Mouse (Mus musculus) forebrain, embryonic 13.5 days (tissue): Measurements from ENCODE around the gene Clcnka. TPM values are rescaled to one million over a fixed set of nuclear protein-coding genes. Genes with fewer than 3 reads are reported as not detected.

Experiments used
- ATAC-seq: fragments of 200-750 bp; cut with Nextera tagmentation; 2 replicates; pipeline ENCODE4 v1.8.0; 2017
- H3K27ac ChIP-seq: fragments of 300-500 bp; sonication (generic); 2 replicates; pipeline ENCODE4 v1.5.1; 2015; ENCODE audit warnings: inconsistent platforms, mild to moderate bottlenecking, moderate library complexity
- H3K27me3 ChIP-seq: fragments of 300-500 bp; sonication (generic); 2 replicates; pipeline ENCODE4 v1.6.1; 2015; ENCODE audit warnings: mild to moderate bottlenecking, inconsistent platforms
- H3K36me3 ChIP-seq: fragments of 300-500 bp; sonication (generic); 2 replicates; pipeline ENCODE4 v1.6.1; 2015; ENCODE audit warnings: mild to moderate bottlenecking, inconsistent platforms; ENCODE audit not compliant: poor library complexity, severe bottlenecking
- H3K4me1 ChIP-seq: fragments of 300-500 bp; sonication (generic); 2 replicates; pipeline ENCODE4 v1.6.1; 2015; ENCODE audit warnings: inconsistent platforms
- H3K4me2 ChIP-seq: fragments of 300-500 bp; sonication (generic); 2 replicates; pipeline ENCODE4 v1.6.1; 2015; ENCODE audit warnings: inconsistent platforms, mild to moderate bottlenecking, moderate library complexity
- H3K4me3 ChIP-seq: fragments of 300-500 bp; sonication (generic); 2 replicates; pipeline ENCODE4 v1.5.1; 2015; ENCODE audit warnings: mild to moderate bottlenecking, inconsistent platforms
- H3K9ac ChIP-seq: fragments of 300-500 bp; sonication (generic); 2 replicates; pipeline ENCODE4 v1.6.1; 2015; ENCODE audit warnings: mild to moderate bottlenecking, inconsistent platforms
- H3K9me3 ChIP-seq: fragments of 300-500 bp; sonication (generic); replicated peaks from 2 replicates; pipeline ENCODE4 v1.6.1; 2016; ENCODE audit warnings: inconsistent platforms
- WGBS: fragments of 180-500 bp; shearing (Covaris S2); methylation state at CpG from one replicate; pipeline ENCODE4 v1.1.7; 2015; 5-methylcytosine and 5-hydroxymethylcytosine counted together
- polyA plus RNA-seq: library from polyadenylated mRNA; unstranded; fragments of >200 nt; fragmentation: Nextera tagmentation; extraction: Ambion mirVana; gene quantifications from 2 replicates; pipeline ENCODE4 v1.2.1, GENCODE M21; 2015

Gene Clcnka
- polyA plus RNA-seq, 1 experiment from 2014 or later: 0.10 TPM

GRCm38 (mm10) chr4:141362937-141363548 lies 35.5 kb downstream of the Clcnka start:
- ATAC-seq: peak; percentile 44; the same call in 1 of the 2 replicates
- H3K27ac ChIP-seq: no peak overlapping the region
- H3K4me2 ChIP-seq: 0 out of 2 replicates have a peak overlapping the region, but pooled peaks have one; percentile 17
- peaks cover 14% of the 10 kb centered on the region for H3K4me1 ChIP-seq
- H3K36me3 ChIP-seq: no peaks in the 10 kb centered on the region
- H3K4me3 ChIP-seq: no peak overlapping the region
- WGBS: 27% methylated on average over 11 of the region's 11 CpGs
- H3K27me3 ChIP-seq: peaks cover 47% of the 10 kb centered on the region
- H3K9ac ChIP-seq: no peak overlapping the region
- H3K9me3 ChIP-seq: no peaks in the 10 kb centered on the region

- H3K4me1 ChIP-seq: peaks cover 9% of the 10 kb centered on the region
- H3K4me2 ChIP-seq: no peak overlapping the region
- H3K9ac ChIP-seq: no peak overlapping the region
- 26% methylated on average over 7 of the region's 7 CpGs for WGBS
- no peak overlapping the region for H3K4me3 ChIP-seq
- H3K36me3 ChIP-seq: no peaks in the 10 kb centered on the region
- H3K27ac ChIP-seq: no peak overlapping the region
- no peaks in the 10 kb centered on the region for H3K9me3 ChIP-seq
- peaks cover 26% of the 10 kb centered on the region for H3K27me3 ChIP-seq
- ATAC-seq: no peak
Observed at GRCm38 (mm10) chr4:141360846-141361245, 37.7 kb downstream of the Clcnka start.

GRCm38 (mm10) chr4:141359222-141359621 lies 39.3 kb downstream of the Clcnka start:
- Histone ChIP-seq H3K9me3 (no peaks in the 10 kb centered on the region), H3K4me1 (peaks cover 9% of the 10 kb centered on the region), H3K36me3 (no peaks in the 10 kb centered on the region), H3K4me2 (no peak overlapping the region), H3K27me3 (peaks cover 10% of the 10 kb centered on the region; the same call in 1 of the 2 replicates), H3K9ac (no peak overlapping the region), H3K4me3 (no peak overlapping the region), H3K27ac (no peak overlapping the region)
- 90% methylated on average over 6 of the region's 6 CpGs for WGBS
- no peak for ATAC-seq

GRCm38 (mm10) chr4:141357811-141358210 lies 40.7 kb downstream of the Clcnka start:
- Histone ChIP-seq H3K36me3 (no peaks in the 10 kb centered on the region), H3K4me2 (no peak overlapping the region), H3K4me1 (peaks cover 9% of the 10 kb centered on the region), H3K9me3 (no peaks in the 10 kb centered on the region), H3K4me3 (no peak overlapping the region), H3K27me3 (peaks cover 5% of the 10 kb centered on the region; the same call in 1 of the 2 replicates), H3K9ac (no peak overlapping the region), H3K27ac (no peak overlapping the region)
- no peak for ATAC-seq

GRCm38 (mm10) chr4:141353868-141354267 lies 44.7 kb downstream of the Clcnka start:
- ATAC-seq: no peak
- Histone ChIP-seq H3K36me3 (no peaks in the 10 kb centered on the region), H3K4me3 (no peak overlapping the region), H3K27ac (no peak overlapping the region), H3K9me3 (no peaks in the 10 kb centered on the region), H3K27me3 (no peaks in the 10 kb centered on the region), H3K4me1 (no peaks in the 10 kb centered on the region), H3K4me2 (no peak overlapping the region), H3K9ac (no peak overlapping the region)
- 67% methylated on average over 8 of the region's 8 CpGs for WGBS

GRCm38 (mm10) chr4:141352986-141353385 lies 45.5 kb downstream of the Clcnka start:
- Histone ChIP-seq H3K4me2 (no peak overlapping the region), H3K4me1 (no peaks in the 10 kb centered on the region), H3K36me3 (no peaks in the 10 kb centered on the region), H3K9me3 (no peaks in the 10 kb centered on the region), H3K4me3 (no peak overlapping the region), H3K9ac (no peak overlapping the region), H3K27ac (no peak overlapping the region), H3K27me3 (no peaks in the 10 kb centered on the region)
- WGBS: 80% methylated on average over 5 of the region's 5 CpGs
- ATAC-seq: no peak

- 73% methylated on average over 7 of the region's 7 CpGs for whole genome bisulfite sequencing
- no peak overlapping the region for H3K27ac ChIP-seq
- H3K4me3 ChIP-seq: no peak overlapping the region
- no peaks in the 10 kb centered on the region for H3K27me3 ChIP-seq
- H3K4me1 ChIP-seq: no peaks in the 10 kb centered on the region
- no peak for ATAC-seq
- no peak overlapping the region for H3K9ac ChIP-seq
- no peaks in the 10 kb centered on the region for H3K36me3 ChIP-seq
- H3K4me2 ChIP-seq: no peak overlapping the region
- H3K9me3 ChIP-seq: no peaks in the 10 kb centered on the region
Observed at GRCm38 (mm10) chr4:141351972-141352371, 46.6 kb downstream of the Clcnka start.

- Histone ChIP-seq H3K9ac (no peak overlapping the region), H3K27ac (no peak overlapping the region), H3K27me3 (no peaks in the 10 kb centered on the region), H3K4me2 (no peak overlapping the region), H3K4me1 (no peaks in the 10 kb centered on the region), H3K36me3 (no peaks in the 10 kb centered on the region), H3K4me3 (no peak overlapping the region), H3K9me3 (no peaks in the 10 kb centered on the region)
- no peak for ATAC-seq
- 85% methylated on average over 12 of the region's 12 CpGs for WGBS
Observed at GRCm38 (mm10) chr4:141350015-141350414, 48.5 kb downstream of the Clcnka start.

- Histone ChIP-seq H3K4me3 (no peak overlapping the region), H3K9me3 (no peaks in the 10 kb centered on the region), H3K27ac (no peak overlapping the region), H3K27me3 (no peaks in the 10 kb centered on the region), H3K9ac (no peak overlapping the region), H3K36me3 (no peaks in the 10 kb centered on the region), H3K4me1 (no peaks in the 10 kb centered on the region), H3K4me2 (no peak overlapping the region)
- no peak for ATAC-seq
- WGBS: 74% methylated on average over 11 of the region's 11 CpGs
Observed at GRCm38 (mm10) chr4:141348616-141349015, 49.9 kb downstream of the Clcnka start.

- Histone ChIP-seq H3K27ac (no peak overlapping the region), H3K4me1 (no peaks in the 10 kb centered on the region), H3K4me3 (no peak overlapping the region), H3K4me2 (no peak overlapping the region), H3K9me3 (no peaks in the 10 kb centered on the region), H3K36me3 (no peaks in the 10 kb centered on the region), H3K27me3 (no peaks in the 10 kb centered on the region), H3K9ac (no peak overlapping the region)
- WGBS: 76% methylated on average over 8 of the region's 8 CpGs
- no peak for ATAC-seq
Observed at GRCm38 (mm10) chr4:141347365-141347797, 51.1 kb downstream of the Clcnka start.

GRCm38 (mm10) chr4:141345219-141345618 lies 53.3 kb downstream of the Clcnka start:
- Histone ChIP-seq H3K27ac (no peak overlapping the region), H3K36me3 (no peaks in the 10 kb centered on the region), H3K4me2 (no peak overlapping the region), H3K4me1 (no peaks in the 10 kb centered on the region), H3K27me3 (no peaks in the 10 kb centered on the region), H3K4me3 (no peak overlapping the region), H3K9me3 (no peaks in the 10 kb centered on the region), H3K9ac (no peak overlapping the region)
- no peak for ATAC-seq
- 94% methylated on average over 12 of the region's 12 CpGs for WGBS

- Histone ChIP-seq H3K9me3 (no peaks in the 10 kb centered on the region), H3K4me1 (peaks cover 5% of the 10 kb centered on the region; the same call in 1 of the 2 replicates), H3K9ac (no peak overlapping the region), H3K27ac (no peak overlapping the region), H3K4me2 (no peak overlapping the region), H3K27me3 (0 out of 2 replicates have a peak, but pooled peaks cover 2% of the 10 kb centered on the region), H3K36me3 (no peaks in the 10 kb centered on the region), H3K4me3 (no peak overlapping the region)
- 68% methylated on average over 7 of the region's 7 CpGs for WGBS
- ATAC-seq: no peak
Observed at GRCm38 (mm10) chr4:141343515-141343914, 55.0 kb downstream of the Clcnka start.

GRCm38 (mm10) chr4:141341477-141341876 lies 57.0 kb downstream of the Clcnka start:
- H3K27me3 ChIP-seq: 0 out of 2 replicates have a peak, but pooled peaks cover 3% of the 10 kb centered on the region
- no peaks in the 10 kb centered on the region for H3K36me3 ChIP-seq
- ATAC-seq: no peak
- 75% methylated on average over 7 of the region's 7 CpGs for WGBS
- peaks cover 12% of the 10 kb centered on the region; the same call in 1 of the 2 replicates for H3K4me1 ChIP-seq
- H3K9ac ChIP-seq: no peak overlapping the region
- H3K27ac ChIP-seq: no peak overlapping the region
- no peak overlapping the region for H3K4me3 ChIP-seq
- H3K4me2 ChIP-seq: no peak overlapping the region
- no peaks in the 10 kb centered on the region for H3K9me3 ChIP-seq
